Mouse (Mus musculus): Measurements from ENCODE around the gene Pom121l2. TPM values are rescaled to one million over a fixed set of nuclear protein-coding genes. Genes with fewer than 3 reads are reported as not detected.

Gene Pom121l2
- polyA plus RNA-seq (2015; fragmentation: Nextera tagmentation; extraction: Ambion mirVana) = not detected in 2 replicates

- Histone ChIP-seq H3K27ac (replicated peaks) (no peak within 1 kb of the TSS), H3K4me2 (peak within 1 kb of the TSS; percentile 73), H3K9ac (peak within 1 kb of the TSS; percentile 8; the same call in 1 of the 2 replicates), H3K4me1 (replicated peaks) (peaks cover 11% of the 10 kb centered on the region), H3K36me3 (replicated peaks) (no peaks in the 10 kb centered on the region), H3K27me3 (peaks cover 85% of the 10 kb centered on the region), H3K4me3 (replicated peaks) (peak within 1 kb of the TSS; percentile 54), H3K9me3 (replicated peaks) (no peaks in the 10 kb centered on the region)
- no peak for ATAC-seq (ENCODE audit: insufficient read depth)
- 1% methylated on average over 58 of the region's 58 CpGs for WGBS (ENCODE audit: insufficient replicate concordance)
Observed at GRCm38 (mm10) chr13:21980981-21981802, at the start of gene Pom121l2. Pom121l2 (plus strand) TSS chr13:21981194.

DNA sequence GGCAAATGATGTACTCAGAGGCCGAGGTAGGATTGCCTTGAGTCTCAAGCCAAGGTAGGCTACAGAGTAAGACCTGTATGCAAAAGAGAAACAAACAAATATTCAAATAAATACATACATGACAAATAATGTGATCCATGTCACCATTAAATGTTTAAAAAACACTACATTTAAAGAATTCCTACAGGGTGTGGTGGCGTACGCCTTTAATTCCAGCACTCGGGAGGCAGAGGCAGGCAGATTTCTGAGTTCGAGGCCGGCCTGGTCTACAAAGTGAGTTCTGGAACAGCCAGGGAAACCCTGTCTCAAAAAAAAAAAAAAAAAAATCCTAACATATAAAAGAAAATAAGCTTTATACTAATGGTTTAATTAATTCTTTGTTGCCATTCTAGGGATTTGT is 49.3 kb upstream of the Pom121l2 start:
- H3K9ac ChIP-seq = no peak overlapping the region

GRCm38 (mm10) chr13:21933626-21934548 is 47.1 kb upstream of the Pom121l2 start:
- H3K9ac ChIP-seq = peak overlapping the region; percentile 32; the same call in 1 of the 2 replicates
- no peaks in the 10 kb centered on the region for H3K9me3 ChIP-seq (replicated peaks)
- H3K27me3 ChIP-seq = no peaks in the 10 kb centered on the region
- H3K36me3 ChIP-seq (replicated peaks) = no peaks in the 10 kb centered on the region
- WGBS (ENCODE audit: insufficient replicate concordance) = 8% methylated on average over 28 of the region's 28 CpGs
- peak overlapping the region; percentile 34 for H3K4me3 ChIP-seq (replicated peaks)
- H3K4me2 ChIP-seq = peak overlapping the region; percentile 59
- peak overlapping the region; percentile 45; the same call in 1 of the 2 replicates for H3K27ac ChIP-seq (replicated peaks)
- peak; percentile 23; the same call in 1 of the 2 replicates for ATAC-seq (ENCODE audit: insufficient read depth)
- H3K4me1 ChIP-seq (replicated peaks) = peaks cover 47% of the 10 kb centered on the region

More for the DNA sequence above, 49.3 kb upstream of the Pom121l2 start:
- no peak for ATAC-seq (ENCODE audit: insufficient read depth)
- 72% methylated on average over 6 of the region's 6 CpGs for WGBS (ENCODE audit: insufficient replicate concordance)
- no peaks in the 10 kb centered on the region for H3K9me3 ChIP-seq (replicated peaks)
- no peak overlapping the region for H3K4me2 ChIP-seq
- H3K27me3 ChIP-seq = no peaks in the 10 kb centered on the region
- H3K36me3 ChIP-seq (replicated peaks) = no peaks in the 10 kb centered on the region
- peaks cover 44% of the 10 kb centered on the region for H3K4me1 ChIP-seq (replicated peaks)
- no peak overlapping the region for H3K27ac ChIP-seq (replicated peaks)
- H3K4me3 ChIP-seq (replicated peaks) = no peak overlapping the region

DNA sequence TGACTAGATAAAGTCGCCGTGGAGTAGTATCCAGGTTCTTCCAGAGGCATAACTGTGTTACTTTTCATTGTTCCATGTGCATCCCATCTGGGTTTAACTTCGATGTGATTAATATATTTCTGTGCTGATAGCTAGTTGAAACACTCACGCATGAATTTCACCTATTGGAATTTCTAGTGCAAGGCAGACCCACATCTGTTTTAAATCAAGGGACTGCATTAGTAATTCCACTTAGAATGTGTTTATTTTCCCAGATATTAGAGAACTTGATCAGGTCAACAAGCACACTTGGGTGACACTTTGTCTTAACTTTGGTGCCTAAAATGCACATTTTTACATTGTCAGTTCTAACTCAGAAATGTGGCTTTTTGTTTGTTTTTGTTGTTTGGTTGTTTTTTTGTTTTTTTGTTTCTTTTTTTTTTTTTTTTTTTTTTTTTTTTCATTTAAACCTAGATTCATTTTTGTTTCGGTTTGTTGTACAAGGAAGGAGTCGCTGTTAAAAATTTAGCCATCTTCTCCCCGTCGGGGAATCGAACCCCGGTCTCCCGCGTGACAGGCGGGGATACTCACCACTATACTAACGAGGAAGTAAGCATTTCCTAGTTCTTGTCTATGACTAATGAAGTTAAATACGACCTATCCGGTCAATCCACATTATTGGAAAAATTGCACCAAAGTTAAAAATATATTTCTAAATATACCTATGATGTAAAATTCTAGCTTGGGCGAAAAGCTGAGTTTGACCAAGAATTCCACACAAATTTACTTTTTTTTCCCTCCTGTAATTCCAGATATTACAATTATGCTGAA is 45.8 kb upstream of the Pom121l2 start:
- 12% methylated on average over 17 of the region's 17 CpGs for WGBS (ENCODE audit: insufficient replicate concordance)
- Histone ChIP-seq H3K4me3 (replicated peaks) (peak overlapping the region; percentile 52), H3K36me3 (replicated peaks) (no peaks in the 10 kb centered on the region), H3K4me1 (replicated peaks) (peaks cover 37% of the 10 kb centered on the region), H3K9me3 (replicated peaks) (no peaks in the 10 kb centered on the region), H3K4me2 (peak overlapping the region; percentile 67), H3K27ac (replicated peaks) (no peak overlapping the region; the same call in 1 of the 2 replicates), H3K27me3 (no peaks in the 10 kb centered on the region), H3K9ac (no peak overlapping the region)
- ATAC-seq (ENCODE audit: insufficient read depth) = no peak

- peak overlapping the region; percentile 30; the same call in 1 of the 2 replicates for H3K9ac ChIP-seq
- peak overlapping the region; percentile 53; the same call in 1 of the 2 replicates for H3K27ac ChIP-seq (replicated peaks)
- H3K4me3 ChIP-seq (replicated peaks) = peak overlapping the region; percentile 52
- no peak for ATAC-seq (ENCODE audit: insufficient read depth)
- no peaks in the 10 kb centered on the region for H3K27me3 ChIP-seq
- 1% methylated on average over 7 of the region's 7 CpGs for WGBS (ENCODE audit: insufficient replicate concordance)
- no peaks in the 10 kb centered on the region for H3K36me3 ChIP-seq (replicated peaks)
- peaks cover 42% of the 10 kb centered on the region for H3K4me1 ChIP-seq (replicated peaks)
- H3K9me3 ChIP-seq (replicated peaks) = no peaks in the 10 kb centered on the region
- H3K4me2 ChIP-seq = peak overlapping the region; percentile 67
Observed at GRCm38 (mm10) chr13:21935833-21936232, 45.2 kb upstream of the Pom121l2 start.

DNA sequence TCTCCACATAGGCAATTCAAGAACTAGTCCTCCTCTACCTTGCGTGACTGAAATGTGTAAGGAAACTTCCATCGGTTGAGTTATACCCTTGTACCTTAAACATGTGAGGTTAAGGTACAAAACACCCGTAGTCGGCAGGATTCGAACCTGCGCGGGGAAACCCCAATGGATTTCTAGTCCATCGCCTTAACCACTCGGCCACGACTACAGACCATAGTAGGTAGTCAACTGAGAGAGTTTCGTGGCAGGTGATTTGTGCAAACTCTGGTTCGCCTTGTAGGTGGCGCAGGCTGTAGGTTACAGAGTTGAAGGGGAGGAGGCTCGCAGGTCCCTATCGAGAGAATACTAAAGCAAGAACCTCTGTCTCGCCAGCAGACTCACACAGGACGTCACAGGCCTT is 44.0 kb upstream of the Pom121l2 start:
- peak overlapping the region; percentile 39 for H3K9ac ChIP-seq
- WGBS (ENCODE audit: insufficient replicate concordance) = under 1% methylated on average over 17 of the region's 17 CpGs
- peak overlapping the region; percentile 67 for H3K4me2 ChIP-seq
- H3K27ac ChIP-seq (replicated peaks) = peak overlapping the region; percentile 53
- H3K36me3 ChIP-seq (replicated peaks) = no peaks in the 10 kb centered on the region
- no peaks in the 10 kb centered on the region for H3K9me3 ChIP-seq (replicated peaks)
- H3K27me3 ChIP-seq = no peaks in the 10 kb centered on the region
- peak; percentile 76 for ATAC-seq (ENCODE audit: insufficient read depth)
- peaks cover 47% of the 10 kb centered on the region for H3K4me1 ChIP-seq (replicated peaks)
- peak overlapping the region; percentile 52 for H3K4me3 ChIP-seq (replicated peaks)

DNA sequence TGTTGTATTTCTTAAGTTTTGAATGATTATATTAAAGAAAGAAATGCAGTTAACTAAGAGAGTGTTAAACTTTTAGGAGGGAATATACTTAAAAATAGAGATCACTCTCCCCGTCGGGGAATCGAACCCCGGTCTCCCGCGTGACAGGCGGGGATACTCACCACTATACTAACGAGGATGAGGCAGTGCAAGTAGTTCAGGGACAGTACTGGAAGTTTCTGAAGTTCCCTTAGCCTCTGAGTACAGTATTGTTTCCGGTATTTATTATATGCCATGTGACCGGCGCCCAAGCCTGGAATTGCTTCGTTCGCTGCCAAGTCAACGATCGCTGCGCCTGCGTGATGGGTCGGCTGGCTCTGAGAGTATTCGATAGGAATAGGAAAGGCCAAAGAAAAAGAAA is 40.8 kb upstream of the Pom121l2 start:
- H3K9me3 ChIP-seq (replicated peaks) = no peaks in the 10 kb centered on the region
- no peaks in the 10 kb centered on the region for H3K36me3 ChIP-seq (replicated peaks)
- peak overlapping the region; percentile 41 for H3K9ac ChIP-seq
- H3K27me3 ChIP-seq = no peaks in the 10 kb centered on the region
- H3K27ac ChIP-seq (replicated peaks) = peak overlapping the region; percentile 51
- H3K4me3 ChIP-seq (replicated peaks) = peak overlapping the region; percentile 61
- peak; percentile 71 for ATAC-seq (ENCODE audit: insufficient read depth)
- H3K4me1 ChIP-seq (replicated peaks) = peaks cover 43% of the 10 kb centered on the region
- H3K4me2 ChIP-seq = peak overlapping the region; percentile 74
- WGBS (ENCODE audit: insufficient replicate concordance) = under 1% methylated on average over 19 of the region's 19 CpGs

- Histone ChIP-seq H3K27ac (replicated peaks) (peak overlapping the region; percentile 51; the same call in 1 of the 2 replicates), H3K4me3 (replicated peaks) (peak overlapping the region; percentile 61), H3K27me3 (no peaks in the 10 kb centered on the region), H3K9ac (peak overlapping the region; percentile 41), H3K4me1 (replicated peaks) (peaks cover 47% of the 10 kb centered on the region), H3K36me3 (replicated peaks) (no peaks in the 10 kb centered on the region), H3K4me2 (peak overlapping the region; percentile 74), H3K9me3 (replicated peaks) (no peaks in the 10 kb centered on the region)
- peak; percentile 51; the same call in 1 of the 2 replicates for ATAC-seq (ENCODE audit: insufficient read depth)
- under 1% methylated on average over 16 of the region's 16 CpGs for WGBS (ENCODE audit: insufficient replicate concordance)
Observed at GRCm38 (mm10) chr13:21940811-21941321, 40.1 kb upstream of the Pom121l2 start.

DNA sequence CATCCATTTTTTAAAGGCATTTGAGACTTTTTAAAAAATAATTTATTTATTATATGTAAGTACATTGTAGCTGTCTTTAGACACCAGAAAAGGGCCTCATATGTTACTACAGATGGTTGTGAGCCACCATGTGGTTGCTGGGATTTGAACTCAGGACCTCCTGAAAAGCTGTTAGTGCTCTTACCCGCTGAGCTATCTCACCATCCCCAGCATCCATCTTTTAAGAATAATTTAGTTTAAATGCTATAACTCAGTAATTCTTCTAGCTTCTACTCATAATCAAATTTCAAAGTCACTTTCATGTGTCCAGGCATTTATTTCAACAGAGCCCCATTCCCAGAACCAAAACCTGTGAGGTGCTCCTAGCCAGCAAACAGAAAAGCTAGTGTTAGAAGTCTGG is 37.4 kb upstream of the Pom121l2 start:
- no peak overlapping the region for H3K4me2 ChIP-seq
- H3K27me3 ChIP-seq = no peaks in the 10 kb centered on the region
- WGBS (ENCODE audit: insufficient replicate concordance) = 71% methylated on average over 1 of the region's 1 CpGs
- H3K27ac ChIP-seq (replicated peaks) = no peak overlapping the region
- H3K36me3 ChIP-seq (replicated peaks) = no peaks in the 10 kb centered on the region
- no peak overlapping the region for H3K9ac ChIP-seq
- no peak overlapping the region for H3K4me3 ChIP-seq (replicated peaks)
- no peaks in the 10 kb centered on the region for H3K9me3 ChIP-seq (replicated peaks)
- peaks cover 26% of the 10 kb centered on the region for H3K4me1 ChIP-seq (replicated peaks)
- no peak for ATAC-seq (ENCODE audit: insufficient read depth)

- H3K4me2 ChIP-seq = peak overlapping the region; percentile 88
- whole genome bisulfite sequencing (ENCODE audit: insufficient replicate concordance) = 1% methylated on average over 7 of the region's 7 CpGs
- peaks cover 26% of the 10 kb centered on the region for H3K4me1 ChIP-seq (replicated peaks)
- no peaks in the 10 kb centered on the region for H3K9me3 ChIP-seq (replicated peaks)
- H3K36me3 ChIP-seq (replicated peaks) = no peaks in the 10 kb centered on the region
- H3K4me3 ChIP-seq (replicated peaks) = peak overlapping the region; percentile 67
- no peaks in the 10 kb centered on the region for H3K27me3 ChIP-seq
- 0 out of 2 replicates have a peak, but pooled peaks have one; percentile 6 for ATAC-seq (ENCODE audit: insufficient read depth)
- H3K9ac ChIP-seq = peak overlapping the region; percentile 50
- peak overlapping the region; percentile 16; the same call in 1 of the 2 replicates for H3K27ac ChIP-seq (replicated peaks)
Observed at GRCm38 (mm10) chr13:21944592-21944925, 36.4 kb upstream of the Pom121l2 start.

All from liver, embryonic 15.5 days (tissue).